Mouse (Mus musculus) cerebellum, postnatal 4 days (tissue): ENCODE measurements at regions not wholly inside any gene's neighbourhood (a gene's known extent, or its start where the extent isn't known, plus 50 kb on each side); places are given as distances from the start of the nearest gene placed in this dataset.
"Not testable (repeated sequence)": the region's sequence is repeated elsewhere in the genome, so short reads cannot be mapped to it uniquely, and the experiment has no call there.

Experiments
- DNase-seq, 2 experiments: peaks; one replicate each; pipeline ENCODE4 v3.0.0; 2022; ENCODE audit warnings: low spot score in 2 of 2, mixed read lengths in 1 of 2

- DNase-seq = no peak
These were observed 53.6 kb upstream of the Wdfy3 start for GRCm38 (mm10) chr5:102123285-102123684.

GRCm38 (mm10) chr5:102126737-102127136, 57.0 kb upstream of the Wdfy3 start:
- DNase-seq = peak; percentile 38 to 64

GRCm38 (mm10) chr5:102147991-102148390, 78.3 kb upstream of the Wdfy3 start:
- DNase-seq = no peak

GRCm38 (mm10) chr5:102149481-102150129, 79.9 kb upstream of the Wdfy3 start:
- peak; percentile 78 to 90 for DNase-seq

GRCm38 (mm10) chr5:102159621-102160020, 89.9 kb upstream of the Wdfy3 start:
- DNase-seq = no peak

- DNase-seq = no peak
These were observed 98.3 kb upstream of the Wdfy3 start for GRCm38 (mm10) chr5:102167981-102168380.

- DNase-seq = no peak
These were observed 102.1 kb upstream of the Wdfy3 start for GRCm38 (mm10) chr5:102171808-102172207.

GRCm38 (mm10) chr5:102180250-102180649, 110.5 kb upstream of the Wdfy3 start:
- no peak for DNase-seq

- not testable (repeated sequence) for DNase-seq
These were observed 119.2 kb upstream of the Wdfy3 start for GRCm38 (mm10) chr5:102188951-102189350.

- no peak for DNase-seq
These were observed 136.7 kb upstream of the Wdfy3 start for GRCm38 (mm10) chr5:102206456-102206855.

GRCm38 (mm10) chr5:102206953-102207352, 137.2 kb upstream of the Wdfy3 start:
- DNase-seq = peak; percentile 55 to 76

- peak in 1 of 2 experiments; percentile 32 for DNase-seq
These were observed 143.4 kb upstream of the Wdfy3 start for GRCm38 (mm10) chr5:102213145-102213544.

GRCm38 (mm10) chr5:102227131-102227530, 157.4 kb upstream of the Wdfy3 start:
- DNase-seq = no peak

- DNase-seq = no peak
These were observed 172.9 kb upstream of the Wdfy3 start for GRCm38 (mm10) chr5:102242614-102243013.

- DNase-seq = no peak
These were observed 175.0 kb upstream of the Wdfy3 start for GRCm38 (mm10) chr5:102244706-102245105.

GRCm38 (mm10) chr5:102248747-102249146, 179.0 kb upstream of the Wdfy3 start:
- DNase-seq = no peak

- DNase-seq = no peak
These were observed 181.4 kb upstream of the Wdfy3 start for GRCm38 (mm10) chr5:102251076-102251475.

GRCm38 (mm10) chr5:102253786-102254185, 184.1 kb upstream of the Wdfy3 start:
- DNase-seq = no peak

- no peak for DNase-seq
These were observed 187.4 kb upstream of the Wdfy3 start for GRCm38 (mm10) chr5:102257104-102257503.

- no peak for DNase-seq
These were observed 191.9 kb upstream of the Wdfy3 start for GRCm38 (mm10) chr5:102261621-102262020.

- no peak for DNase-seq
These were observed 196.7 kb upstream of the Wdfy3 start for GRCm38 (mm10) chr5:102266451-102266850.

- DNase-seq = no peak
These were observed 197.4 kb upstream of the Wdfy3 start for GRCm38 (mm10) chr5:102267150-102267549.

GRCm38 (mm10) chr5:102269204-102269603, 199.5 kb upstream of the Wdfy3 start:
- no peak for DNase-seq

GRCm38 (mm10) chr5:102275621-102276020, 205.6 kb upstream of the Arhgap24 start:
- no peak for DNase-seq
